Mouse (Mus musculus) thymus, adult 2 months (tissue): ENCODE data around the gene Gsk3b. TPM values are rescaled to one million over a fixed set of nuclear protein-coding genes. Genes with fewer than 3 reads are reported as not detected.

Source experiments
- DNase-seq: peaks from one replicate; pipeline ENCODE4 v3.0.0; 2021
- H3K27ac ChIP-seq: fragments of 200-500 bp; 2 replicates; pipeline ENCODE4 v1.5.1; 2012; ENCODE audit warnings: low read length, control low read depth; ENCODE audit not compliant: control insufficient read depth, insufficient read depth
- H3K27me3 ChIP-seq: fragments of 200-500 bp; 2 replicates; pipeline ENCODE4 v1.6.1; 2012; ENCODE audit warnings: mild to moderate bottlenecking, low read length, moderate library complexity, mixed read lengths; ENCODE audit not compliant: control insufficient read depth, insufficient read depth
- H3K36me3 ChIP-seq: fragments of 200-500 bp; 2 replicates; pipeline ENCODE4 v1.6.1; 2012; ENCODE audit warnings: mild to moderate bottlenecking, low read length, moderate library complexity; ENCODE audit not compliant: control insufficient read depth, insufficient read depth
- H3K4me1 ChIP-seq: fragments of 200-500 bp; replicated peaks from 2 replicates; pipeline ENCODE4 v1.6.1; 2012; ENCODE audit warnings: low read length; ENCODE audit not compliant: control insufficient read depth, insufficient read depth
- H3K4me3 ChIP-seq: fragments of 200-500 bp; 2 replicates; pipeline ENCODE4 v1.5.1; 2012; ENCODE audit warnings: mild to moderate bottlenecking, low read length, control low read depth, moderate library complexity; ENCODE audit not compliant: control insufficient read depth, insufficient read depth
- CTCF ChIP-seq: fragments of 200-500 bp; IDR thresholded peaks from 2 replicates; pipeline ENCODE4 v1.5.1; 2012; ENCODE audit warnings: mild to moderate bottlenecking, control low read depth, low read length, moderate library complexity, borderline replicate concordance; ENCODE audit not compliant: control insufficient read depth, poor library complexity, insufficient read depth; ENCODE audit errors: extremely low read depth
- POLR2A ChIP-seq: fragments of 200-500 bp; IDR thresholded peaks from 2 replicates; pipeline ENCODE4 v1.6.1; 2012; ENCODE audit warnings: mild to moderate bottlenecking, low read length, control low read depth, moderate library complexity; ENCODE audit not compliant: control insufficient read depth, poor library complexity, insufficient read depth; ENCODE audit errors: extremely low read depth
- WGBS: fragments of 180-500 bp; shearing (Covaris S2); methylation state at CpG from one replicate; pipeline ENCODE4 v1.1.7; 2018; 5-methylcytosine and 5-hydroxymethylcytosine counted together
- polyA plus RNA-seq: library from polyadenylated mRNA; depleted of rRNA; stranded (reverse); fragments of >200 nt; gene quantifications from 2 replicates; pipeline ENCODE4 v1.2.3, GENCODE M21; 2012

The Gsk3b gene
- polyA plus RNA-seq, 1 experiment: 25.1 TPM

DNA sequence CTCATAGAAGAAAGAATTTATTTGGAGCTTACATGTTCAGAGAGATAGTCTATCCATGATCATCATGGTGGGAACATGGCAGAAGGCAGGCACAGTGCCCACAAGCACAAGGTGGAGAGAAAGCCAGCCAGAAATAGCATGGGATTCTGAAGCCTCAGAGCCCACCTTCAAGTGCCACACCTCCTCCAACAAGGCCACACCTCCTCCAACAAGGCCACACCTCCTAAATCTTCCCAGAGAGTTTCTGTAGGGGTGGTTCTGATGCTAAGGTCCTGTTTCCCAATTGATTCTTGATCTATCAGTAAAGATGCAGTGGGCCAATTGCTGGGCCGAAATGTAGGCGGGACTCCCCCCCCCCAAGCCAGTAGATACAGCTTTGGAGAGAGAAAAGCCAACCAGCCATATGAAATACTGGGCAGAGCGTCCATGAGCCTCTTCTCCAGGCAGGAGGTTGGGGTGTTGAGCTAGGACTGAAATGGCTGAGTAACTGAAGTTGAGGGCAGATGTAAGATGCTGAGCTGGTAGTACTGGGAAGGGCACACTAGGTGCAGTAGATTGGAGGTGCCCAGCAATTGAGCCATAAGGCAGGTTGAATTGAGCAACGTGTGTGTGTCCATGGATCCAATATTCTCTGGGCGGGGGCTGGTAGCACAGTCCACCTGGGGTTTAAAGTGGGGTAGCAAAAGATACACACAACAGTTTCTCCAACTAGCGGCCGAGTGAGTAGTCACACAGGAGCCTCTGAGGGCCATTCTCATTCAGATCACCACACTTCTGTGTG is 76.2 kb downstream of the Gsk3b start:
- Histone ChIP-seq H3K36me3 (no peaks in the 10 kb centered on the region), H3K4me3 (no peak overlapping the region), H3K27me3 (no peaks in the 10 kb centered on the region), H3K4me1 (no peaks in the 10 kb centered on the region), H3K27ac (no peak overlapping the region)
- TF ChIP-seq CTCF: no peak
- TF ChIP-seq POLR2A: no peak
- 97% methylated on average over 7 of the region's 7 CpGs for WGBS
- no peak for DNase-seq

DNA sequence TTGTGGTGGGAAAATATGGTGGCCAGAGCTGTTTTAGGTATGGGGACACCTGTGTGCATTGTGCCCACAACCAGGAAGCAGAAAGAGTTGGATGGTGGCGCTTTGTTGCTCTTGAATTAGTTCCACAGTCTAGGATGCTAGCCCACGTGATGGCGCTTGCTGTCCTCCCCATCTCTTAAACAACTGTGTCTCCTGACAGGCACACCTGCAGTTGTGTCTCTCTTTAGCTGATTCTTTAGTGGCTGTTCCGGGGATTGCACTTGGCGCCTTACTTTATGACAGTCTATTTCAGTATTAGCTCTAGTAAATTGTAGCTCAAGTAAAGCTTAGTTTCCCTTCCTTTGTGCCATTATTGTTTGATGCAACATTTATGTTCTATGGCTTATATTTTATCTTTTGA is 80.2 kb downstream of the Gsk3b start:
- Histone ChIP-seq H3K36me3 (peaks cover 15% of the 10 kb centered on the region), H3K4me3 (no peak overlapping the region), H3K4me1 (peaks cover 2% of the 10 kb centered on the region; the same call in 1 of the 2 replicates), H3K27ac (no peak overlapping the region), H3K27me3 (no peaks in the 10 kb centered on the region)
- 97% methylated on average over 5 of the region's 5 CpGs for WGBS
- TF ChIP-seq CTCF: no peak
- DNase-seq: no peak

DNA sequence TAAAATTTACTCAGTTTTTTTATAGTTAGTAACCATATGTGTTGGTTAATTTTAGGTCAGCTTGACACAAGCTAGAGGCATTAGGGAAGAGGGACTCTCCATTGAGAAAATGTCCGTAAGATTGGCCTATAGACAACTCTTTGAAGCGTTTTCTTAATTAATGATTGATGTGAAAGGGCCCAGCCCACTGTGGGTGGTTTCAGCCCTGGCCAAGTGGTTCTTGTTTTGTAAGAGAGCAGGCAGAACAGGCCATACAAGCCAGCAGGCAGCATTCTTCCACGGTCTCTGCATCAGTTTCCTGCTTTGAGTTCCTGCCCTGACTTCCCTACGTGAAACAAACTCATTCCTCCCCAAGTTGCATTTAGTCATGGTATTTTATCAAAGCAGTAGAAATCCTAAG is 90.3 kb downstream of the Gsk3b start:
- Histone ChIP-seq H3K27me3 (no peaks in the 10 kb centered on the region), H3K4me3 (no peak overlapping the region), H3K36me3 (no peaks in the 10 kb centered on the region; the same call in 1 of the 2 replicates), H3K4me1 (no peaks in the 10 kb centered on the region), H3K27ac (no peak overlapping the region)
- no peak for DNase-seq
- TF ChIP-seq CTCF: no peak
- TF ChIP-seq POLR2A: no peak
- 85% methylated on average over 4 of the region's 4 CpGs for WGBS

DNA sequence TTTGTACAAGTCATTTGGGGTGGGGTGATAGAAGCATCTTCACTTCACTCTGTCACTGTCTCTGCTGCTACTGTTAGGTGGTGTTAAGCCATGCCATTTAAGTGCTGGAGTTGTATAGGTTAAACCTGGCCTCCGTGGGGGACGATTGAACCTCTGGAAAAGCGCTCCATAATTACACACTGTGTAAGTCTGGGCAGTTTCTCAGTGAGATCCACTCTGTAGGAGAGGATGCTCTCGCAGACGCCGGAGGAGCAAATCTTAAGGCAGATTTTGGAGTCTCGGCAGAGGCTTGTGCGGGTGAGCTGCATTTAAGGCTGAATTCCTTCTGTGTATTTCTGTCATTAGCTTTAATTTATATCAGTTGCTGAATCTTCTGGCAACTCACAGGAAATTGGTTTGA is 92.6 kb downstream of the Gsk3b start:
- Histone ChIP-seq H3K27ac (no peak overlapping the region), H3K27me3 (no peaks in the 10 kb centered on the region), H3K36me3 (peaks cover 5% of the 10 kb centered on the region), H3K4me1 (no peaks in the 10 kb centered on the region), H3K4me3 (no peak overlapping the region)
- no peak for DNase-seq
- 98% methylated on average over 8 of the region's 8 CpGs for WGBS
- TF ChIP-seq CTCF (no peak), POLR2A (no peak)

- TF ChIP-seq CTCF: no peak
- TF ChIP-seq POLR2A: no peak
- Histone ChIP-seq H3K27me3 (no peaks in the 10 kb centered on the region), H3K27ac (no peak overlapping the region), H3K36me3 (peaks cover 16% of the 10 kb centered on the region), H3K4me1 (no peaks in the 10 kb centered on the region), H3K4me3 (no peak overlapping the region)
- no peak for DNase-seq
- WGBS: 95% methylated on average over 8 of the region's 8 CpGs
Measured at GRCm38 (mm10) chr16:38184657-38185269, 96.0 kb downstream of the Gsk3b start.

DNA sequence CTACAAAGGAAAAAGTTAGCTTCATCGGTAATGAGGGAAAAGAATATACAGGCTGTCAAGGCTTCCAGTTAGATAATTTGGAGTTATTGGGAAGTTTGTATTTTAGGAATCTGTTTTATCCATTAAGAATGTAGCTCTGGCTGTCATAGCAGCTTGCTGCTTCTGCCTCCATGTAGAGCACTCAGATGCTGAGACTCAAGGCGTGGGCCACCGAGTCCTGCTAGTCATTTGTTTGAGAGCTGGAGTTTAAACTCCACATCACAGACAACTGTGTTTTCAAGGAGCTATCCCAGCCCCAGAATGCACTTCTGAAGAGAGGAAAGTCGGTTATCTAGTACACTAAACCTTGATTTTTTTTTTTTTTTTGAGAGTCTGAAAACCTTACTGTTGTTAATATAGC is 101.2 kb downstream of the Gsk3b start:
- H3K4me1 ChIP-seq: no peaks in the 10 kb centered on the region
- no peak for TF ChIP-seq POLR2A
- no peak for TF ChIP-seq CTCF
- H3K27me3 ChIP-seq: no peaks in the 10 kb centered on the region
- no peak for DNase-seq
- no peak overlapping the region for H3K4me3 ChIP-seq
- 94% methylated on average over 4 of the region's 4 CpGs for WGBS
- H3K27ac ChIP-seq: no peak overlapping the region
- peaks cover 49% of the 10 kb centered on the region for H3K36me3 ChIP-seq
